Mouse (Mus musculus) layer of hippocampus, adult 2 months (tissue): ENCODE measurements around the gene Lsm12. TPM values are rescaled to one million over a fixed set of nuclear protein-coding genes. Genes with fewer than 3 reads are reported as not detected.
A peak's percentile ranks its signal among the peaks of the same experiment; 100 is the strongest.

Experiments used
- DNase-seq, 2 experiments: peaks; one replicate each; pipeline ENCODE4 v3.0.0; 2022; ENCODE audit warnings: low spot score in 2 of 2
- H3K27ac ChIP-seq: fragments of 200-600 bp; 2 replicates; pipeline ENCODE4 v1.8.1; 2022
- H3K4me3 ChIP-seq: fragments of 200-600 bp; 2 replicates; pipeline ENCODE4 v1.8.1; 2022; ENCODE audit warnings: mild to moderate bottlenecking
- CTCF ChIP-seq: fragments of 200-600 bp; conservative IDR thresholded peaks from 2 replicates; pipeline ENCODE4 v1.8.1; 2022; ENCODE audit warnings: antibody characterized with exemption, mild to moderate bottlenecking, moderate library complexity
- total RNA-seq, 2 experiments: library from RNA; stranded (reverse); gene quantifications; 2 replicates each; pipeline ENCODE4 v1.2.3; 2021

The Lsm12 gene
- total RNA-seq, 2 experiments from 2014 or later, result 56.6 to 56.9 TPM

DNA sequence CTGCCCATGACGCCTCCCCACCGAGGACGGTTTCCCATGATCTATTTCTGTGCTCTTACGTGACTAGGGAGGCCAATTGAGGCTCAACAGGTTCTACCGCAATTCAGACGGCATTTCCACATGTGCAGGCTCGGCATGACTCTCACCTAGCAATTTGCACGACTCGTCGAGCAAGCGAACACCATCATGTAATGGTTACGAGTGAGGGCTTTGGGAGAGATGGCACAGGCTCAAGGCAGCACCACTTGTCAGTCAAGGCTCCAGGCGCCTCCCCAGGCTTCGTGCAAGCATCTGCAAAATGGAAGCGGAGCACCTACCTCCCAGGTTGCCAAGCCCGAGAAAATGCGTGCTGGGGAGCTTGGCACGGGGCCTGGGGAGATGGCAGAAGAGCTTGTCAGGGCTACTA lies 26.8 kb upstream of the Lsm12 start:
- 0 out of 2 replicates have a peak overlapping the region, but pooled peaks have one; percentile 18 for H3K27ac ChIP-seq
- no peak for TF ChIP-seq CTCF
- no peak for DNase-seq
- H3K4me3 ChIP-seq, result no peak overlapping the region

DNA sequence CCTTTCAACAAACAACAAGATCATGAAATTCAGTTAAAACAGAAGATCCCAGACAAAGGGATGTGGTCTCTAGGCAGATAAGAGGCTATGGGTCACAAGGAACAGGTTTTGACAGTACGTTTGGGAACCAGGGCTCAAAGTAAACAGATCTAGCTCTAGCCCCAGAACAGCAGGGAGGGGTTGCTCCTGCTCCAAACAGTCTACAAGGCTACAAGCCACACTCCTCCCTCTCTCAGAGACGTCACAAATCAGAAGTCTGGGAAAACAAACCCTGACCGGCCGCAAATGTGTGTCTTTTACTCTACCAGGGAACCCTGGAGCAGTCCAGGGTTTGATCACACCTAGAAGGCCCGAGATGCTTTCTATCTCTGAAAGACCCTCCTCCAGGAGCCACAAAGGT lies 25.9 kb upstream of the Lsm12 start:
- no peak for TF ChIP-seq CTCF
- no peak for DNase-seq
- no peak overlapping the region for H3K4me3 ChIP-seq
- peak overlapping the region; percentile 18; the same call in 1 of the 2 replicates for H3K27ac ChIP-seq

DNA sequence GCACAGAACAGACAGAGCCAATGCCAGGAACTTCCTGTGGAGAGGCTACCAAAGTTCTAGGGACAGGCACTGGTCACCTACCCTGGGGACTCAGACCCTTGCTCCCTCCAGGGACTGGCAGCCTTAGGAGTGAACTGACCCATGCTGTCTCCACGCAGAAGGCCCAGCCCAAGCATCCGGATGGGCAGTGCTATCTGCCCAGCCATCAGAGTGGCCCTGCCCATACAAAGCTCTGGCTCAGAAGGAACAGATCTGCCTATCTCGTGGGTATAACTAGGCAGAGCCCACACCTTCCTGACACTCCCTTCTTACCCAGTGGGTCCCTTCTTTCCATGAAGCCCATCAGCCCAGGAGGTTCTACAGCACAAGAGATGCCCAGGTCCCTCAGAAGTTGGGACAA lies 25.1 kb upstream of the Lsm12 start:
- peak overlapping the region; percentile 53; the same call in 1 of the 2 replicates for H3K27ac ChIP-seq
- TF ChIP-seq CTCF, result no peak
- DNase-seq, result no peak
- no peak overlapping the region for H3K4me3 ChIP-seq

DNA sequence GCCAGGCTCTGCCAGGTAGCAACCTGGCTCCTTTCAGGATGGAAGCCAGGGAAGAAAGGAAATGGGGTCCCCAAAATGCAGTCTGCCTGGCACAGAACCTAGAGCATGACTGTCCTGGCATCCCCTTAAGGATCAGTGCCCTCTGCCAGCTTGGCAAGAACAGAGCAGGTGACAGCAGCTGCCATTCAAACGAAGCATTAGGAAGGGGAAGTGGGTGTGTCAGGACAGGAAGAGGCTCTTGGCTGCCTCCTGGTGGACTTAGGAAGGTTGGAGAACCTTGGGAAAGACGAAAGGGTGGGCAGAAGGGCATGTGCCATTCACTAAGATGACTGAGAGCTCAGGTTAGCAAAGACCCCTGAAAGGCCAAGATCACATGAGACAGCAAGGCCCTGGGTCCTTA lies 24.6 kb upstream of the Lsm12 start:
- H3K4me3 ChIP-seq, result no peak overlapping the region
- peak; percentile 78 for TF ChIP-seq CTCF
- no peak for DNase-seq
- H3K27ac ChIP-seq, result peak overlapping the region; percentile 53; the same call in 1 of the 2 replicates

DNA sequence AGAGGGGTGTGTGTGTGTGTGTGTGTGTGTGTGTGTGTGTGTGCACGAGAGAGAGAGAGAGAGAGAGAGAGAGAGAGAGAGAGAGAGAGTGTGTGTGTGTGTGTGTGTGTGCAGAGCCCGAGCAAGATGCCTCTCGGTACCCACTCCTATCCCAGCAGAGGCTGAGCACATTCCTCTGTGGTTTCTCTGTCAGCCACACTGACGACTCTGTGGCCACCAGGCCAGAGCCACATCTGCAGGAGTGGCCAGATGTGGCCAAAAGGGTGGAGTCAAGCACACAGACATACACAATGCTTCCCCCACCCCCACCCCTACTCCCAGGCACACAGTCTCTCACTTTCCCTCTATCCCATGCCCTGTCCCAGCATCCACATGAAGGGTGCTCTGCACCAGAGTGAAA lies 23.8 kb upstream of the Lsm12 start:
- no peak overlapping the region for H3K4me3 ChIP-seq
- DNase-seq, result no peak
- no peak for TF ChIP-seq CTCF
- H3K27ac ChIP-seq, result peak overlapping the region; percentile 53; the same call in 1 of the 2 replicates

DNA sequence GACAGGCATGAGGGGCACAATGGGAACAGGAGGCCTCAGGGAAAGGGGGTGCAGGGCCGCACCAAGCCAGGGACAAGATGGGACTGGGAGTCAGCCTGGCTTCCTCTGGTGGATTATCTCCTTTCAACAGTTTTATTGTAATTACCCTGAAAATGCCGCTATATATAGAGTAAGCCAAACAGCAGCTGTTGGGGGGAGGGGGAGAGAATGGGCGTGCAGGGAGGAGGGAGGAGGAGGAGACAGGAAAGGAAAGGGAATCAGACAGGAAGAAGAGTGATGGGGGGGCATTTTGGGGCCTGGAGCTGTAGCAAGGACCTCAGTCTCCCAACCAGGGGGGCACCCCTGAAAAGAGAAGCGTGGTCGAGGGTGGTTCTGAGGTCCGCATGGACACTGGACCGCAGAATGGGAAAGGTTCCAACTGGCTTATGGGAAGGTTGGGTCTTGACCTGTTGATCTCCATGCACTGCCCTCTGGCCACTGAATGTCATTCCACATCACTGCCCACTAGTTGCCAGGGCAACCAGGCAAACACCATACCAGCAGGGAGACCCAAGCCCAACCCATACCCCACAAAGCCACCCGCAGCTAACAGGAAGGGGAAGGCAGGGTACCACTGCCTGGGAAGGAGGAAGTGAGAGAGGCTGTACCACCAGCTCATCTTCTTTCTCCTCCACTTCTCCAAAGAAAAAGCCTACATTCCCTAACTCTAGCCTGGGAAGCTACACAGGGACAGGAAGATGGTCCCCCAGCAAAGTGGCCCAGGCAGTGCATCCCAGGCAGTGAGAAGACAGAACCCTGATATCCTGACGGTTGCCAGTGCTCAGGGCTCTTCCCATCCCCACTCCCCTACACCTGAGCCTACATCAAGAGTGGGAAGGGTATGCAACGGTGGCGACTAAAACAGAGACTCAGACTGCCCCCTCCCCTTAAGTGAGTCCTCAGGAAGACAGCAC lies 23.0 kb upstream of the Lsm12 start:
- TF ChIP-seq CTCF, result no peak
- peak; percentile 74 to 78 for DNase-seq
- H3K27ac ChIP-seq, result peak overlapping the region; percentile 70
- H3K4me3 ChIP-seq, result no peak overlapping the region; the same call in 1 of the 2 replicates

DNA sequence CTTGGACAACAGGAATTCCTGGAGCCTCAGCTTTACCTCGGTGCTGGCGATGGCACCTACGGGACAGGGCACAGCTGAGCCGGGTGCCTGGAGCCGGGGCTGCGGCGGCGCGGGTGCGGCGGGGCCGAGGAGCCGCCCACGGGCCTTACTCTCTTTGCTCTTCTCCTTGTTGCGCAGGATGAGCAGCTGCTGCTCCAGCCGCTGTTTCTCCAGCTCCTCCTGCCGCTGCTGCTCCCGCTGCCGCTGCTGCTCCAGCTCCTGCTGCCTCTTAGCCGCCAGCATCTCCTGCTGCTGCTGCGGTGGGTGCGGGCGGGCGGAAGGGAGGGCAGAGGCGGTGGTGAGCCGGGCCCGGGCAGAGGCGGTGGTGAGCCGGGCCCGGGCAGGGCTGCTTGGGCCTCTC lies 21.4 kb upstream of the Lsm12 start:
- no peak overlapping the region; the same call in 1 of the 2 replicates for H3K27ac ChIP-seq
- DNase-seq, result no peak
- H3K4me3 ChIP-seq, result no peak overlapping the region
- no peak for TF ChIP-seq CTCF

DNA sequence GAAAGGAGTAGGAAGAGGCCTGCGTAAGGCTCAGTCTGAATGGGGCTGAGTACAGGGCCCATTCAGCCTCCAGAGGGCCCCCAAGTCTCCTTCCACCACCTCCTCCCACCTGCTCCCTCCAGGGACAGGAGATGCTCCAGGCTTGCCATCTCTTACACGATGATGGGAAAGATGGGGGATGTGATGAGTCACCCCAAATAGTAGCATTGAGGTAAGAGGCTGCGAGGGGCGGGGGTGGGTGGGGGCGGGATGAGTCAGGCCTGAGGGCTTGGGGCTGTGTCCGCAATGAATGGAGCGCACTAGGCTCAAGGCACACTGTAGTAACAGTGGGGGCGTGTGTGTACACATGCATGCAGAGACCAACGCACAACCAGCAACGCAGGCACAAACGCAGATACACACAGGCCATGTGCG lies 16.3 kb upstream of the Lsm12 start:
- peak in 1 of 2 experiments; percentile 67 for DNase-seq
- Histone ChIP-seq H3K4me3 (no peak overlapping the region), H3K27ac (no peak overlapping the region)
- TF ChIP-seq CTCF, result peak; percentile 59

DNA sequence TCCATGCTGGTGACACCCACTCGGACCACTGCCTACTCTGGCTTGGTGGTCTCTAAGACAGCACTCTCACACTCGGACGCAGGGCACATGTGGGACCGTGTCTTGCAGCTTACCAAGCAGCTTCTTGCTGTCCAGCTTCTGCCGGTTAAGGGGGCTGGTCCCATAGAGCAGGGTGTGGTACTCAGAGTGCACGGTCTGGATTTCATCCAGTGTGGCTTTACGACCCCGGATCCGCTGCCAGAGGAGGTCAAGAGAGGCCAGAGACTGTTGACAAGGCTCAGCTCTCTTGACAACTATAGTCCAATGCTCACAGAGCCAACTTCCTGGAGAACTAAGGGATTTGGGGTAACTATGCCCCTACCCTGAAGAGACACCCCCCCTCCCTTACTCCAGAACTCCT lies 14.8 kb upstream of the Lsm12 start:
- no peak overlapping the region for H3K4me3 ChIP-seq
- no peak for DNase-seq
- no peak overlapping the region for H3K27ac ChIP-seq
- no peak for TF ChIP-seq CTCF

DNA sequence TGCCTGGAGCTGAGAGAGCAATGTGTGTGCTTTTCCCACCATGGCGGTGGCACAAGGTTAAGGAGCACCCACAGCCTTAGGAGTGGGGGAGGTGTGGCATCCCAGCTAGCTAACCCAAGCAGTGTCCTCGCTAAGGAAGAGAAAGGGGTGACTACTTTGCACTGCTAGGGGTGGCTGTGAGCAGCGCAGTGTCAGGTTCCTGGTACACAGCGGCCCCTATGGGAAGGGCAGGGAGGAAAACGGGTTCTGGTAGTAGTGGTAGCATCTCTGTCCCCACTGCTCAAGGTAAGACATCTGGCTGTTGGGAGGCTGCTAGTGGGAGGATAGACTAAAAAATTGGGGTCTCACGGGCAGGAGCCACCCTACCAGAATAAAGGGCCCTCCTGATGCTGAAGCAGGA lies 13.1 kb upstream of the Lsm12 start:
- peak; percentile 25; the same call in 1 of the 2 replicates for TF ChIP-seq CTCF
- DNase-seq, result no peak
- no peak overlapping the region for H3K4me3 ChIP-seq
- H3K27ac ChIP-seq, result peak overlapping the region; percentile 48; the same call in 1 of the 2 replicates

DNA sequence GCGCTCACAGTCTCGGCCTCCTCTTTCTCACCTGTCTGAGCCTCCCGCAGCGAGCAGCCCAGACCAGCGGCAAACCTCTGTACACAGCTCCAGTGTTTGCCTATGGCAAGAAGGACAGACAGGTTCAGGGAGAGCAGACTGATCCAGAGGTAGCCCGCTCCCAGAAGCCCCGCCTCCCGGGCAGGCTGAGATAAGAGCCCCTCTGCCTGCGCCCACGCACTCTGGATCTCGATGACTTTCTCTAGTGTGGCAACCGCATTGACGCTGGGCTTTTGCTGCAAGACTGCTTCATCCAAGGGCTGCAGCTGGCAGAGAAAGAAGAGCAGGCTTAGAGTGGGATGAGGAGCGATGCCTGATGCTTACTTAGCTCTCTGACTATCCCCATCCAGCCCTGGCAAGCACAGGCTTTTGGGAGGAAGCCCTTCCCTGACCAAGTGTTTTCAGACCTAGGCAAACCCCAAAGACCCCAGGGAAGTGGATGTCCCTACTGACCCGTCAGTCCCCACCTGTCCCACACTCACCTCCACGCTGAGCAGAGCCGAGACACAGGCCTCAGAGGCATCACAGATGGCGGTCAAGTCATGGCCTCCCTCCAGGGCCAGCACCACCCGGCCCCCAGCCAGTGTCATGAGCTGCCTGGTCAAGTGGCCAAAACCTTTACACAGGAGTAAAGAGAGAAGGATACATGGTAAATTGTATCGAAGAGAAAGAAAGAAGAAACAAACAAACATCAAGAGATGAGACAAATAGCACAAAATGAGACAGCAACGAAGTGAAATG lies 11.1 kb upstream of the Lsm12 start:
- peak; percentile 51 to 71 for DNase-seq
- no peak overlapping the region for H3K4me3 ChIP-seq

DNA sequence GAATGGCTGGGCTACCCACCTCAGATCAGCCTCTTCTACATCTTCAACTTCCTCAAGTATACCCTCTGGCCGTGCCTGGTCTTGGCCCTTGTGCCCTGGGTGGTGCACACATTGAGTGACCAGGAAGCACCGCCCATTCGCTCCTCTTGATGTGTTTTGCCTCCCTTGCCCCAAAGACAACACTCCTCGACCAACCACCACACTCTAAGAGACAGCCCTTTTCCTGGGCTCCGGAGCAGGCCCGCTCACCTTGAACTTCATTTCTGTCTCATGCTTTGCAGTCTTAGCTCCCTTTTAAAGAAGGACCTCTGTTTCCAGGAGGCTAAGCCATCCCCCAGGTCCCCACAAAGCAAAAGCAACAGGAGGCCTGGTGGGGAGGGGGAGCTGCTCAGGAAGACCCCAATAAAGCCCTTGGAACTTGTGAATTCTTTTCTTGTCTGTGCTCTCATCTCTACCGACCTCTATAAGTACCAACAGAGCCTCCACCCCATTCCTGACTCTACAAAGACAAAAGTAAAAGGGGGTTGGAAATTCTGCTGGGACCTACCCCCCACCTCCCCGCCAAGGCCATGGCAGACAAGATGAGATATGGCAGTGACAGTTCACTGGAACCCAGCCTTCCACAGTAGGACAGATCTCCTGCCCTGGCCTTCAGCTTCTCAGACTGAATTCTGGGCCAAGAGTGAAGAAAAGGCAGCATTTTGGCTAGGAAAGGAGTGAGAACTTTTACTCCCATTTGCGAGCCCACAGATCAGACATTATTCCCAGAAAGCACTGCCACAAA lies 8.8 kb upstream of the Lsm12 start:
- Histone ChIP-seq H3K27ac (no peak overlapping the region), H3K4me3 (no peak overlapping the region)
- DNase-seq, result no peak
- TF ChIP-seq CTCF, result no peak

More for the DNA sequence above, 11.1 kb upstream of the Lsm12 start:
- H3K27ac ChIP-seq, result peak overlapping the region; percentile 69
- no peak for TF ChIP-seq CTCF
